Mouse (Mus musculus) heart, postnatal 4 days (tissue): ENCODE measurements around the gene Sdc4. TPM values are rescaled to one million over a fixed set of nuclear protein-coding genes. Genes with fewer than 3 reads are reported as not detected.
A peak's percentile ranks its signal among the peaks of the same experiment; 100 is the strongest.

Source experiments
- DNase-seq: peaks from one replicate; pipeline ENCODE4 v3.0.0; 2021
- total RNA-seq, 2 experiments: library from RNA; stranded (reverse); gene quantifications; 2 replicates each; pipeline ENCODE4 v1.2.3; 2021

The Sdc4 gene
- total RNA-seq, 2 experiments from 2014 or later = 22.1 to 25.8 TPM

DNA sequence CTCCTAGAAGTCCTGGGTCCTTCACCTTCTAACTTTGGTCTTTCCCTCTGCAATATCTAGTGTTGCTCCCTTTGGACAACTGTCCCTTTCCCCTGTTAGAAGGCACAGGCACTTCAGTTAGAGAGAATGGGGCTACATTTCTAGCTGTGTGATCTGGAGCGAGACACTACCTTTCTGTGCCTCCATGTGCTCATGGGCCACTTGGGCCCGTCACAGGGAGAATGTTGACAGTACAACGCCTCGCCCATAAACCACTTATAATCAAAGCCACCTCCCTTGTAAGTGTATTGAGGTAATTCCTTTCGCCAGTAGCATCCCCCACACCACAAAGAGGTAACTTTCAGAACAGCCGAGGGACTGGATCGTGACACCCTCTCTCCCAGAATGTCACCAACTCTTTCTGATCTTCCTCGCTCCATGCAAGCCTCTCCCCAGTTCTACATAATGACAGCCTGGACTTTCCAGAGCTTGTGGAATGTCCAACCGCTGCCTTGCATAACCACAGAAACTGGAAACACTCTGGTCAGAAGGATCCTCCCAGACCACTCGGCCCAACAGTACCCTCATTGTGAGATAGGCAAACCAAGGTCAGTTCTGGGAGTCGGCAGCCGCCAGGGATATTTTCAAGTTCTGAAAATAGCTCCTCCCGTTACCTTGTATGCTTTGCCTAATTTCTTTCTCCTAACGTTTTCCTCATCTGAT is 5.8 kb upstream of the Sdc4 start:
- no peak for DNase-seq

DNA sequence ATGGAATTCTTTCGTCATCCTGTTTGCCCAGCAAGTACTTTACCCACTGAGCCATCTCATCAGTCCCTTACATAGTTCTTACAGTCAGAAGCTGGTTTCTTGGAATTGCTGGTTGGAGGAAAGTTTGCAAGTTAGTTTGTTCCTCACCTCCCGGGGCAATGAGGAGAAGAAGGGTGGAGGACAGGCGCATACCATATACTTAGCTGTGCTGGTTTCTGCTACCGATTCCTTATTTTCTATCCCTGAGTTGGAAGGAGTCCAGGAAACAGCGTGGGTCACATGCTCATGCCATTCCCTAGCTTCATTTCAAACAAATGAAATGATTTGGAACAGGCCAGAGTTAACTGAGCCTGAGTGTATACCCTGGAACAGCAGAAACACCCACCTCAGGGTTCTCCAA is 5.2 kb upstream of the Sdc4 start:
- DNase-seq = no peak

DNA sequence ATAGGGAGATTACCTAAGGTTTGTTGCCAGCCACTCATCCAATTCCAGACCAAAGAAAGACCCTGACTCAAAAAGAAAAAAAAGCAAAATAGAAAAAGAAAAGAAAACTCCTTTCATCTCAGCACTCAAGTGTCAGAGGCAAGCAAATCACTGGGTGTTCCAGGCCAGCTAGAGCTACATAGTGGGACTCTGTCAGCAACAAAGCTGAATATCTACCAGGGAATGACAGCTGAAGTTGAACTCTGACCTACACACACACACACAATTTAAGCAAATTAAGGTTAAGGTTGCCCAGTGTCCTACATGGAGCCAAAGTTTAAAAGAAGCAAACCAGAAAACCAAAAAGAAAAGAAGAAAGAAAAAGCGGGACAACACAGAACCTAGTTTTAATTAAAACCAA is 4.5 kb upstream of the Sdc4 start:
- no peak for DNase-seq

DNA sequence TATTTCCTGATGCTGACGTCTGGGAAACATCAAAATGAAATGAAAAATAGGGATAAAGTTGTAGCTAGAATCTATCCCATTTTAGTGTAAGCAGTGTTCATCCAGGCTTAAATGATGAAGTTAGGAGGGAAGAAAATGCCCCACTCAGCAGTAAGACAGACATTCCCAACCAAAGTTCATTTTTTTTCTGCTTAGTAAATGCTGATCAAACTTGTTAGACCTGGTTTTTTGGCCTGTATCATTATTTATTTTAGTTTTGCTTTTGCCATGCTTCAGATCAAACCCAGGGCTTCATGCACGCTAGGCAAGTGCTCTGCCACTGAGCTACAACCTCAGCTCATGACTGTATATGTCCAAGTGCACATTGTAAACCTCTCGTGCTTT is 2.4 kb upstream of the Sdc4 start:
- DNase-seq = no peak

DNA sequence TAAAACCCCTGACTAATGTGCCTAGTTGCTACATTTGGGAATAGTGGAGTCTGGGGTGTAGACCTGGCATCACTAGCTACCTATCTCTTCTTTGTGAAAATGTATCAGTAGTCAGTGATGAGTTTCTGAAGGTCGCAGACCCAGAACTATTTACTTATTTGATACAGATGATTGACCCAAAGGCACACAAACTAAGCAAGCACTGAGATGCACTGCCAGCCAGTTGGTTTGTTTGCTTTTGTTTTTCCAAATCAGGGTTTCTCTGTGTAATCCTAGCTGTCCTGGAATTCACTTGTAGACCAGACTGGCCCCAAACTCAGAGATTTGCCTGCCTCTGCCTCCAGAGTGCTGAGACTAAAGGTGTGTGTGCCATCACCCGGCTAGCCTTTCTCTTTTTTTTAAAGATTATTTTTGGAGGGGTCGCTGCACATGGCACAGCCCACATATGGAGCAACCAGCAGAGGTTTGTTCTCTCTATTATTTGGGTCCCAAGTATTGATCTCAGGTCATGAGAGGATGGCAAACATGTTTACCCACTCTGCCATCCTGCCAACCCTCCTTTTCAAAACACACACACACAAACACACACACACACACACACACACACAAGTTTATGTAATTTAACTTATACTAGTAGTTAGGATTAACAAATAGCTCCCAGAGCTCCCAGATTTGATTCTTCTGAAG is 1.9 kb upstream of the Sdc4 start:
- no peak for DNase-seq

DNA sequence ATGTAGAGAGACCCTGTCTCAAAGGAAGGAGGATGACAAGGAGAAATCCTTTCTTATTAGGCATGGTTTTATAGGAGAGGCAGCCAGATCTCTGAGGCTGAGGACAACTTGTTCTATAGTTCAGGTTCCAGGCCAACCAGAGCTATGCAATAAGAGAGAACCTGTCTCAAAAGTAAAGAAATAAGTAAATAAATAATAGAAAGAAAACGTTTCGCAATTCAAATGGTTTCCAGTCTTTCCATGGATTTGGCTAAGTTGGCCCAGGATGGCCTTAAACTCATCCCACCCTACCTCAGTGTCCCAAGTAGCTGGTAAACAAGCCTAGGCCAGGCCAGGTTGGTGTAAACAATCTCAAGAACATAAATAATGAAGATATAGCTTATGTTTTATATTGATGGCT is 1.0 kb upstream of the Sdc4 start:
- no peak for DNase-seq

DNA sequence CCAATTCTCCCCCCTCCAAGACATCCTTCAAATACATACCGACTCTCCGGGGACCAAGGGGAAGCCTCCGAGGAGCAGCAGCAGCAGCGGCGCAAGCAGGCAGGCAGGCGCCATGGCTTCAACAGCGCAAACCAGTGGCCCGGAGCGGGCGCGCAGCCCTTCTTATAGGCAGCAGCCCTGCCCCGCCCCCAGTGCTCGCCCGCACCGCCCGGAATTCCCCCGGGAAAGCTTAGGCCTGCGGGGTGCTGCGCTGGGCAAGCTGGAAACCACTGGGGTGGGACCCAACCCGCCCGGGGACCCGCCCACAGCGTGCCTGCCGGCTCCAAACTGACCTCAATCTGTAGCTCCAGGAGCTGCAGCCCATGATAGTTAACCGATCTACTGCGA is 643 bp downstream of the Sdc4 start:
- DNase-seq = peak; percentile 88

DNA sequence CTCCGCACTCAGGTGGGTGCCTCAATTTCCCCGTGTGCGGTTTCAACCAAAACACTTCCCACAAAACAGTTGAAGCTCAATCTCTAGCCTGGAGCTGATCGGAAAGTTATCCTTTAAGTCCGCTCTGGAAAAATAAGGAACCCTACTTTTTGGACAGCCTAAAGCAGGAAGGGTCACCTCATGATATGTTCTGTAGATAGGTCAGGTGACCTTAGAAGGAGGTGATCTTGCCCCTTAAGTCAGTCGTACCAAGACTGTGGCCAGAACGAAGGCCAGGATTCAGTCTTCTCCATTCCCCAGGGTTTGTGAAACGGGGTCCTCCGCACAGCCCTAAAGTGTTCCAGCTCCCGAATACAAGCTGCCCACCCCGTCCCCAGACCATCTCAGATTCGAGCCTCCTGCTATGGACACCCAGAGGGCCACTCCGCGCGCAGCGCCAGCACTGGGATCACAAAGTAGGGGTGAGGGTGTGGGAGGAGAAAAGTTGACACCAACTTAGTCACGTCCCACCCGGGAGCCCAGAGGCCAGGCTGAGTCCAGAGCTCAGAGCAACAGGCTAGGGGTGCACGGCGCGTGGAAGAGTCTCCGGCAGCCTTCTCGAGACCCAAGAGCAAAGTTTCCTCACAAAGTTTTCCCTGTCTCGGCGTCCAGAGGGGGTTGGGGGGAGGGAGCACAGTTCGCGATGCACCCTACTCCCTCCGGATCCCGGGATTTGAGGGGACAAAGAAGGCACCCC is 1.2 kb downstream of the Sdc4 start:
- DNase-seq = peak; percentile 50

DNA sequence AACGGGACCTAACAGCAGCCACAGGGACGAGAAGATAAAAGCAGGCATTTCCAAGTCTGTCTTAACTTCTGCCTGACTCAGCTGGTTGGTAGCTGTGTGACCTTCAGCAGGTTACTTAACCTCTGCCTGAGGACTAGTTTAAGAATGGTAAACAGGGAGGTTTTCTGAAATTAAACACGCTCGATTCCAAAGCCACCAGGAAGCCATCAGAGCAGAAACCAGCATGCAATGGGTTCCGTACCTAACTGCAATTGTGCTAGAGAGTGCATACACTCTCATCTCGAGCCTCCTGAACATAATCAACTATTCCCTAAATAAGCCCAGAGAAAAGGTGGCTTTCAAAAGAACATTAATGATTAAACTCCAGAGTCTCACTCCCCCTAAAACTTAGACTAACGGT is 2.0 kb downstream of the Sdc4 start:
- DNase-seq = no peak

DNA sequence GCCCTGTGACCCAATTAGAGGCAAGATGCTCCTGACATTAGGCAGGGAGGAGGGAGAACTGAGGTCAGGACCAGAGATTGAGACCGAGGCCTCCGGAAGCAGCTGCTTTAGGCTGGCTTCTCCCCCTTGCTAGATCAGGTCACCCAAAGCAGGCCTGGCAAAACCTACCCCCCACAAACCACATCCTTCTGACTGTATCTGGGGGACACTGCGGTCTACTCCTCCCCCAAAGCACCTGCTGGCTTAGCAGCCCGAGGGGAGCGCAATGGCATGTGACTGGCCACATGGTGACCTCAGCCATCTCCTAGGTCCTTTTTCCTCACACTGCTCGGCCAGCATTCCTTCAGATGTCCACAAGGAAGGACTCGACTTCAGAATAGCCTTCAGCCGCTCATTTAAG is 2.5 kb downstream of the Sdc4 start:
- DNase-seq = no peak

DNA sequence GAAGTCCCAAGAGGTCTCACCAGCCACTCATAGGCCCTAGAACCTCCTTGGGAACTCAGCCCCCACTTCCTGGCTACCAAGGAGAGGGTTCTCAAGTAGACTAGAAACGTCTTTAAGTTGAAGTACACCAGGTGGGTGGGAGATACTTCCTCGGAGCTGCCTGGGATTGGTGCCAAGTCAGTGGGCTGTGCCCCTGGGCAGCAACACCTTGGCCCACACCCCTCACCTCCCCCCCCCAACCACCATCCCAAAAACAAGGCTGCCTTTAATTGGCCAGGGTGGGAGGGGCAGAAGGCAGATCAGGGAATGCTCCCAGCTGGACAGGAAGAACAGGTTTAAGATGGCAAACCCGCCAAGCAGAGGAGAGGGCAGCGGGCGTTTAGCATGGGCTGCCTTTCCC is 3.4 kb downstream of the Sdc4 start:
- DNase-seq = no peak

DNA sequence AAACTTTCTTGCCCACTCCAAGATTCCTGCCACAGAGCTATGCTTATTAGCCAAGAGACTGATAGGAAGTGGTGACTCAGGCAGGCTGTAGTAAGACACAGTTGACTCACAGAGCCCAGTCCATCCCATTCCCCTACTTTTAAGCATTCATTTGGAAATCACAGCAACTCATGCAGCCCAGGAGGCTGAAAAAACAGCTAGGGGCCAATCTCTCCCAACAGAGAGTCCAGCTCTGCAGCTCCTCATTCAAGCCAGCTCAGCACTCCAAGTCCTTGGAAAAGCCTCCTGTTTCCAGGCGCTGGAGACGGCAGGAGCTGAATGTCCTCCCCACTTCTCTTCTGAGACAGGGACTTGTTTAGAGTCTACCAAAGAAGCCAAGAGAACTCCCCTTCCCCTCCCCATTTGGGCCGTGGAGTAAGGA is 4.7 kb downstream of the Sdc4 start:
- no peak for DNase-seq

DNA sequence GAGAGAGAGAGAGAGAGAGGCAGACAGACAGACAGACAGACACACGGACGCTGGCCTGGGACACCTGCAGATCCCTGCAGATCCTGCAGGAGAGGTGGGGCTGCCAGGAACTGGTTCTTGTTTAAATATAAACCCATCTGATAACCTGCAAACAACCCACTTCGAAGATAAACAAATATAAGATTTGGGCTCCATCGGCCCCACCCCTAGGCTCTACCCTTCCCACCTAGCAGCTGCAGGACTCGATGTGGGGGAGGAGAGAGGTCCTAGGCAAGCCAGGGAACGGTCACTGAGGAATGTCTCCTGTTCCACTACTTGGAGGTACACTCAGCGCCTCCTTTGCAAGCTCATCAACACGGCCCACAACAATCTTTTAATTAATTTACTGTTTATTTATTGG is 5.4 kb downstream of the Sdc4 start:
- DNase-seq = no peak

DNA sequence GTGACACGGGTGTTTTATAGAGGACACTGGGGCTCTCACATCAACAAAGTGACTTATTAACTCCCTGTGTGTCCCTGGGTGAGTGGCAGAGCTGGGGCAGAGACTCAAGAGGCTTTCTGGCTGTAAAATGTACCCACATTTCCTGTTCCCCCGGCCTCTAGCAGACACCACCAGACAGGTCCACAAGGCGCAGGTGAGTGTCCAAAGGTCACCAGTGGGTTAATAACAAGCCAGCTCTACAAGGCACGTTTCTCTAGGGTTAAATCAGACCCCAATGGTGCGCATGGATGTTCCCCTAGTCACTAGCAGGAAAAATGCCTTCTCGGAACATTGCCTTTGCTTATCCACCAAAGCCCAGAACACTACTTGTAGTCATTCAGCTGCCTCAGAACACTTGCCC is 6.0 kb downstream of the Sdc4 start:
- DNase-seq = no peak

DNA sequence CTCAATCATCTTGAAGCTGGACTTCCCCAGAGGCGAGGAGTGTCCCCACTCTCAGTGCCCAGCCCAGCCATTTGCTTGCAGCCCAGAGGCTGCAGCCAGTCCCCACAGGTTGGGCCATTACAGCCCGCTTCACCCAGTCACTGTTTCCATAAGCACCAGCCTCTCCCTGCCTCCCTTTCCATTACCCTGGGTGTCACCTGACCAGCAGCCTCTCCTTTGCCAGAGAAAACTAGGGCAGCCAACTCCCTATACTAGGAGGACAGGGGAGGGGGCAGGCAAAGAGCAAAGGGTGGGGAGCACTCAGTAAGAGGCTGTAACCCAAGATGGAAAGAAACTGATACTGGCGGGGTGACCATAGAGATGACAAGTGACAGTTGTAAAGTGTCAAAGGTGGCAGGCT is 6.7 kb downstream of the Sdc4 start:
- no peak for DNase-seq

DNA sequence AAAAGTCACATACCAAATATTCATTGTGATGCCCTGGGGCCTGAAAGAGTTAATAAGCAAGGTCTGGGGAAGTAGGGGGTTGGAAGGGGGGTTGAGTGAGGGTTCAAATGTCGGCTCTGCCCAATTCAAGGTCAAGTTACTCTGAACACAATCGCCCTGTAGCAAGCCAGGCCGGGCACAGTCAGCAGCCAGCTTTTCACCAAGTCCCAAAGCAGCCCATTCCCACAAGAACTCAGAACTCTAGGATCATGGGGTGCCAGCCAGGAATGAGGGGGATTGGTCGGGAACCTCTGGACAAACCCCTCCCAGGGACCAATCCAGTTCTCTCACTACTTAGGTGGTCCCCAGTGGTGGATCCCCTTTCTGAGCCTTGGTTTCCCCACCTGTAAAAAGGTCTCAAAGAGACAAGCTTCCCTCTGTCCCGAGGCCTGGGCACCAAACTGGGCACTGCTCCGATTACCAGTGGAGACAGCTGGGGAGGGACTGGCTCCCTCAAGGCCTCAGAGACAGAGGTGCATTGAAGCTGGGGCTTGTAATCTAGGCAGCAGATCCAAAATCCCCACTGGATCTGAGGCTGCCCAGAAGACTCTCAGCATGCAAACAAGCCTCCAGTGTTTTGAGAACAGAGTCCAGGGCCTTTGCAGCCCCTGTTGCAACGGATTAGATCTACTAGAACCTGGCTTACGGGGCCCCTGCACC is 7.3 kb downstream of the Sdc4 start:
- no peak for DNase-seq

DNA sequence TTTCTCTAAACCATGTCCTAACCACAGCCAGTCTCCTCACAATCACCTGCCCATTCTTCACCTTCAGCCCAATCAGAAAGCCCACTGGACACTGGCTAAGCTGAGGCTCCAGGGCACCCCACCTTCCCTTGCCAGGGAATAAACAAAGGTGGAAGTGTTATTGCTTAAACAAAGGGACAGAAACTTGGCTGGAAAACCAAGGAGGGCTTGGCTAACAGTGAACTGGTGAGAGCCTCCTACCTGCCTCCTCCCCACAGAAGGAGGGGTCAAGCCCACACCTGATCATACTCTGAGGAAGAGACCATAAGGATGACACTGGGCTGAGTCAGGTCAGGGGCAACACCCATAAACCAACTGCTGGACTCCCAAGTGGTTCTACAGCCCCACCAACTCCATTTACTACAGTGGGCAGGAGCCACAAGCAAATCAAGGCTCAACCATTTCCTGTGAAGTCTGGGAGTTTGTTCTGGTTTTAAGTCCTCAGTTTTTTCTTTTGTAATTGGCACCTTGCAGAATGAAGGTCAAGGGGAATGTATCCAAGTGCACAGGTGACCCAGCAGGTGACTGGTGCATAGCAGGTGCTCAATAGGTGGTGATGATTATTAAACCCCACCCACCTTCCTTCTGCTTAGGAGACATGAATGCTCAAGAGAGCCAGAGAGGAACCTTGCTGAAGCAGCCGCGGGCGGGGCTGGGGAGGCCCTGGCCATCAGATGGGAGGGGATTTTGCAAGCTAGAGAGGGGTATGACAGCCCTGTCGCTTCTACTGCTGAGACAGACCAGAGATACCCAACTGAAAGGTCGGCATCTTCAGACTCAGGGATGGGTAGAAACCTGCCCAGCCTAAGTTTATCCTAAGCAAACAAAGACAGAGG is 8.2 kb downstream of the Sdc4 start:
- DNase-seq = no peak

DNA sequence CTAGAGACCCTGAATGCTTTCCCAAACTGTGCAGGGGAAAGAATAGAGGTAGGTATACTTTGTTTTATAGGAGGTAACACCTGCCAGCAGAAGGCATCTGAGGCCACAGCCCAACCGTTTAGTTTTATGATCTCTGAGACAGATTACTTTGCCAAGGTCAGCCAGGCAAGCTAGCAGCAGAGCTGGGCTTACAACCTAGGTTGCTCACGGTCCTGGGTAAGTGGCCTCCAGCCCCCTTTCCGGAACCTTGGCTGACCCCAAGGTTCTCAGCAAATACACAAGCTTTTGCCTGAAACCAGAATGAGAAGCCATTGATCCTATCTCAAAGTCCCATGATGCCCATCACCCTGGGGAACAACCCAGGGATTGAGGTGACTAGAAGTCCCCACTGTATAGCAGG is 9.0 kb downstream of the Sdc4 start:
- no peak for DNase-seq

DNA sequence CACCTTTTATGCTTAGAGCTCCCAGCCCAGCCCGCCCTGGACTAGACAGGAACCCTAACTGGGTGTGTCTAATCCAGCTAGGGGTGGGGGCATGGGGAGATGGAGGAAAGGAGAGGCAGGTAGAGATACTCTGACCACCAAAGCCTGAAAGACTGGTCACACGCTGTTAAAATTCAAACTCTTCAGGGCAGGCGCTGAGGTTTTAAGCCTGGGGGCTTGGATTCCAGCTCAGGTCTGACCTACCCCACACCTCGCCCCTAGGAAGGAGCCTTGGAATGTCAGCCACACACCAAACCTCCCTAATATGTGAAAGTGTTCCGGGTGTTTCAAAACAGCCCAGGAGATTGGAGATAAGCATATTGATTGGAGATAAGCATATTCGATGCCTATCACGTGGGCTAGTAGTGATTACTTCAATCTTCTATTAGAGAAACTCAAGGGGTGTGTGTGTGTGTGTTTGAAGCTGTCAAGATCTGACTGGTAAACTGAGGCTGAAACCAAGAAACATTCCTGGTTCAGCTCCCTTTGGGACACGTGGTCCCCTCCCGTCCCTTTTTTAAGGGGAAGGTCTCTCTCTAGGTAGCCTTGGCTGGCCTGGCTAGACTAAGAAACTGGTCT is 10.3 kb downstream of the Sdc4 start:
- DNase-seq = no peak

DNA sequence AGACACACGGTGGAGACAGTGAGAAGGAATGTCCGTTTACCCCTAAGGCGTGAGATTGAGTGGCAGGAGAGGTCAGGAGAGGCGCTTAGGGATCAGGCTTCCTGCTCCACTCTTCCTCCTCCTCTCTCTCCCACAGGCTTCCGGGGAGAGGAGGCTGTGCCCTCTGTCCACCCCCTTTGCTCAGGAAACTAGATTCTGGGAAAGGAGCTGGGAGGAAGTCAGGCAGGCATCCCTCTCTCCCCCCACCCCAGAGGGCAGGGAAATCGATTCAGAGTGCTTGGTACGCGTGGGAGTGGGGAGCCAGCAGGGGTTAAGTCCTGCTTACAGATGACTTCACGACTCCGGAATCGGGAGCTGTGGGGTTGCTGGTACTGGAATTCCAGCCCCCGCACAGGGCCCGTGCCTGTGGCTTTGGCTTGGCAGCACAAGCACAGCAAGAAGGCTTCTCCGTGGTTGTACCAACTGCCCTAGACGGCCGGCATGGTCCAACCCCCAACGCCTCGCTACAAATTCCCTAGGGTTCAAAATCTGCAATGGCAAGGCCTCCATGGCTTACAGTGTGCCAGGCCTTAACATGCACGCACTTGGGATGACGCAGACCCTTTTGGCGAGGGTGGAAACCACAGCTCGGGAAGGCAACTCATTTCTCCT is 11.0 kb downstream of the Sdc4 start:
- DNase-seq = peak; percentile 60
